Mouse (Mus musculus): ENCODE results near the gene Mrps11. TPM values are rescaled to one million over a fixed set of nuclear protein-coding genes. Genes with fewer than 3 reads are reported as not detected.

The Mrps11 gene
- total and polyA plus RNA-seq, 3 experiments, result 69.0 to 116 (median 84.2) TPM

DNA sequence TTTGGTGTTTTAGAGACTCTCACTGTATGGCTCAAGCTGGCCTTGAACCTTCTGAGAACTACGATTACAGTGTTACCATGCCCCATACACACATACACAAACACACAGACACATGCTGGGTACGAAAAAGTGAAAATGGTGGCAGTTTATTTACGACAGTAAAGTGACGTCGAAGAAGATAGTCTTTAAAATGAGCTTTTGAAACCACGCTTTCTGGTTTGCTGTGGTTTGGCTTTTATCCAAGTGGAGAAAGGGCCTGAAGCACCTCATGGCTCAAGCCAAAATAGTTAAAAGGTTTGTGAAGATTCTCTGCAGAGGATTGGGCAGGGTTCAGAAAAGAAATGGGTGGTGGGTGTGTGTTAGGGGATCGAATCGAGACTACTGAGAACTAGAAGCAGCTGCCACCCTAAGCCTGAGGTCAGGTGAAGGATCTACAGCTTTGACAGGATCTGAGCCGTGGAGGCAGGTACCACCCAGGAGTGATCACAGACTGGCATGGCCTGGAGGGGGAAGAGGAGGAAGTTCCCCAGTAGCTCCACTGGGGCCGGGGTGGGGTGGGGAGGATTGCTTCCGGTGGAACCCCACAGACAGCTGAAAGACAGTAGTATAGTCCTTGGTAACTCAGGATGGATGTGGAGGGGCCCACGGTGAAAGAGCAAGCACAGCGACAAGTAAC, 11.1 kb downstream of the Mrps11 start:
- no peak for DNase-seq

DNA sequence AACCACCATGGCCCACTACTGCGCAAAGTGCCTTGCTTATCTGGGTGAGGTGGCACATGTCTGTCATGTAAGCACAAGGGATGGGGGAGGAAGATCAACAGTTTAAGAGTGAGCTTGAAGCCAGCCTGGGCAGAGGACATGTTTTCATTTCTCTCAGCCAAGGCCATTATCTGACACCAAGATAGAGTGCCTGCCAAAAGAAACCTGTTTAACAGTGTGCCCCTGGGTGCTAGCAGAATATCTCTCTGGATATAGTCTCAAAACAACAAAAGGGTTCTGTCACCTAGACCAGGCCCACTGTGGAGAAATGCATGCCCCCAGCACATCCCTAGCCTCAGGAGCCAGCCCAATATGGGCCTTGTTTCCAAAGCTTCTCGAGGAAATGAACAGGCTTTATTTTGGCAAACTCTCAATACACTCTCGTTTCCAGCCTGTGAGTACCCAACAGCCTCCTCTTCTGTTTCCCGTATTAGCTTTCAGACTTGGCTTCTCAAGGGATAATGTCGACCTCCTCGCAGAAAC, 11.7 kb downstream of the Mrps11 start:
- peak; percentile 48 for DNase-seq

DNA sequence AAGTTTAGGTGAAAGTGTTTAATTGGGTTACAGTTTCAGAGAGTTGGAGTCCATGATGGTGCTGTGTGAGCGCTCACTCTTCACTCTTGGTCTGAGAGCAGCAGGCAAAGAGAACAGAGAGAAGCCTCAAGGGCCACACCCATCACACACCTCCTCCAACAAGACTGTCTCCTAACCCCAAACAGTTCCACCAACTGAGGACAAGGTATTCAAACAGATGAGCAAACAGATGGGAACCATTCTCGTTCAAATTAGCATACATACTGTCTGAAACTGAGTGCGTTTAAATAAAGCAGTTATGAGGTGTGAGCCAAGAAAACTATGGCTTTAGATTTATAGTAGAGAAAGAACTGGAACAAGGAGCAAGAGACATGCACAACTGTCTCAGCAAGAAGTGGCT, 13.7 kb downstream of the Mrps11 start:
- DNase-seq, result no peak

DNA sequence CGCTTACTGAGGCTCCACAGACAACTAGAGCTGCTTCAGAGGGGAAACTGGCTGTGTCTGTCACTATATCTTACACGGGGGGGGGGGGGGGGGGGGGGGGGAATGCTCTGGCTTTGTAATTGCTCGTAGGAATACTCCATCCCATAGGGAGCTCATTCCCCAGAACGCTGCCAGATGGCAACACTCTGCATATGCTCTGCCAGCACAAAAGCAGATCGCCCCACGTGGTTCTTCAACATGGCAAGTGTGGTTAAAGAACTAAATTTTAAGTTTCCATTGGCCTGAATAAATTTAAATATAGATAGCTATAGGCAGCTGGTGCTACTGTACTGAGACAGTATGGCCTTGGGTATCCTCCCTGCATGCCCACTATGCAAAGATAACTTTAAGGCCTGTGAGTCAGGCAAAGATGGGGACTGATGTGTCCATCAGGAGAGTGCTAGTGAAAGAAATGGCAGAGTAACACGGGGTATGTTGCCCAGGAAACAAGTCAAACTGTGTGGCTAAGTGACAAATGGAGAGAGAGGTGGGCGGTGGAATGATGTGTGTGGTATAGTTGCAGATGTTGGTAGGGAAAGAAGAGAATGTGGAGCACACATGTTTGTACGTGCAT, 15.0 kb downstream of the Mrps11 start:
- no peak for DNase-seq

- DNase-seq, result no peak
Observed at GRCm38 (mm10) chr7:78799730-78800496, 17.0 kb downstream of the Mrps11 start.

DNA sequence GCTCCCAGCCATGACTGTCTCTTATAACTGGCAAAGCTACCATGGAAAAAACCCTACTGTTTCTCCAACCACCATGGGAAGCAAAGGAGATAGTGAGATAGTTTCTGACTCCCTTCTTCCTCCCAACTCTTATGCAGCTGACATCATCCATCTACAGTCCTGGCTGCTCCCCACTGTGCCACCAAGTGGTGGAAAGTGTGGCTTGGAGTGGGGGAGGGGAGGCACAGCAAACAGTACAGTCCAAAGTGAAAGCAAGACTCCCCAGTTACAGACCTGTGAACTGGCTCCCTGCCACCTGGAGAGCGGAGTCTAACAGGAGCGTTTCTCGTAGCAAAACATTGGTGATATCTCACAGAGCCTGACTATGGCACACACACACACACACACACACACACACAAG, 20.9 kb downstream of the Mrps11 start:
- DNase-seq, result no peak

DNA sequence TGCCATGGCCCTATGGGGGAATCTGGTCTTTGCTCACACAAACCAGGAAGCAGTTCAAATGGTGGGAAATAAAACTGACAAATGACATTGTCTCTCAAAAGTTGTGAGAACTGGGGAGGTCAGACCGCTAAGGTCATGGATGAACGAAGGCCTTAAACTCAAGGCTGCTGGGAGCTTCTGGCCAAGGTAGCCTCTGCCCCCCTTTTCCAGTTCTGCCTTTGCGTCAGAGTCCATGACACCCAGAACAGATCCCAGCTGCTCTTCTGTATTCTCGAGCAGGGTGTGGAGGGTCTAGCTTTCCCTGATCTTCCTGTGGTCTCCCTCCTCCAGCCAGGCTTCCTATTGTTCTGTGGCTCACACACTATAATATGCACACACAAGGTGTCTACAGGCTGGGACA, 24.3 kb downstream of the Mrps11 start:
- DNase-seq, result no peak

DNA sequence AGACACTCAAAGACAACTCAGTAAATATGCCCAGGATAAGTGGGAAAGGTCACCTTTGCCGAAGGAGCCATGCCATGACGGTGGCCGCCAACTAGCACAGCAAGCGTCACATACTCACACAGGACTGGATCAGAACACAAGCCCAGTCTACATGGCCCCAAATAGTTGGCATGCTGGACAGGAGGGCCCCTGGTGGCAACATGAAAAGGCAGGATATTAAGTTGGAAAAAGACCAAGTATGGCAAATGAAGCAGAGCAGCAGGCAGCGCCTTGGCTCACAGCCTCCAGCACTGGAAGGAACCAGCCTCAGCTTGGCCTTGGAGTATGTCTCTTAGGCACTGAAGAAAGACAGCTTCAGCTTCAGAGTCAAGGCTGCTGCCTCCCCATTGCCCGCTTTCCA, 30.9 kb downstream of the Mrps11 start:
- DNase-seq, result peak; percentile 41

DNA sequence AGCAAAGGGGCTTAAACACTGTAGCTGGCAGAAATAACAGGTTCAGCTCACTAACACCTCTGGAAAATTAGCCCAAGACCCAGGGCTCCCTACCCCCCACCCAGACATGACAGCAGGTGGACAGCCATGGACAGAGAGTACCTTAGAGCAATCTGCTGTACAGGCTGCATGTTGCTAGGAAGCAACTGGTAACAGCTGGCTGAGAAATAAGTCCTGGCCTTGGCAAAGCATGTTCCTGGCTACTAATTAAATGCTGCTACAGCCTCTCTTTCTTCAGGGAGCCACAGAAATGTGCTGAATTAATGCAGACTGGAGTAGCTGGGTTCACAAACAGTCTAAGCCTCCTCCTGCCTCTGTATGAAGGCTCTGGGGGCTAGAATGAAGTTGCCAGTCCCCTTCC, 31.8 kb downstream of the Mrps11 start:
- DNase-seq, result no peak

DNA sequence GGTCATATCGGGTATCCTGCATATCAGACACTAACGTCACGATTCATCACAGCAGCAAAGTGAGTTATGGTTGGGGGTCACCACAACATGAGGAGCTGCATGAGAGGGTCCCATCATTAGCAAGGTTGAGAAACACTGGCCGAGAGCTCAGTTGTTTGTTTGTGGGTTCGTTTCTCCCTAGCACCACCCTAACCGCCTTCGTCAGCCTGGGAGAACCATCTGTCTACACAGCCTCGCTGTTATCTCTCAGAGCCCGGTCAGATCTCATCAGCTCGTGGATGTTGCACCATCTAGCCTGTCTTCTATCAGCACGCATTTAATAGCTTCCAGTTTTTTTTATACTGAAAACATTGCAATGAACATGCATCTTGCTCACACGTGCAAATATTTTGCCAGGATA, 35.4 kb downstream of the Mrps11 start:
- no peak for DNase-seq

DNA sequence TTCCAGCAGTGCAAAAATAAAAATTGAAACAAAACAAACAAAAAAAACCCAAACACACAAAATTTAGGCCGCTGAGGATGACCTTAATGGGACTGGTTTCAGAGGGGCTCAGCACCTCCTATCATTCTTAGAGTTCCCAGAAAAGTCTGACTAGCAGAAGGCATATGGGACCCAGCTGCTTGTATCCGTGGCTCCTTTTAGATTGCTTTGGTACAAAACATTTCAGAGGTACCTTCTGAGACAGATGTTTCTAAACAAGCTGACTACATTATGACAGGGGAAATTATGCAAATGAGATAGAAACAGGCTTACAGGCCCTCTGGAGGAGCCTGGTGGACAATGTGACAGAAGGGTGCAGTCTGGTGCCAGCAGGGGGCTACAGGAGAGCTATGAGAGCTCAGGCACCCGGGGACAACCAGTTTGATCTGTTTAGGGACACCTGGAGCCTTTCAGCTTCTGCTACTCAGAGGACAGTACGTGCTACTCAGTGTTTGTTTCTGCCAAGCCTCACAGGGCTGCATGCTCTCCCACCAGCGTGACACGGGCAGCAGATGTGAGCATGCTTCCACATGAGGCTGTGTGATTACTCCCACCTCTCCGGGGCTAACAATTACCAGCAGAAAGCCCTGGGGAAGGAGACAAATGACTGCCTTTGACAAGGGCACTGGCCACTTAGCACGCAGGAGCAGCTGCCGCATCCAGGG, 43.9 kb downstream of the Mrps11 start:
- no peak for DNase-seq

DNA sequence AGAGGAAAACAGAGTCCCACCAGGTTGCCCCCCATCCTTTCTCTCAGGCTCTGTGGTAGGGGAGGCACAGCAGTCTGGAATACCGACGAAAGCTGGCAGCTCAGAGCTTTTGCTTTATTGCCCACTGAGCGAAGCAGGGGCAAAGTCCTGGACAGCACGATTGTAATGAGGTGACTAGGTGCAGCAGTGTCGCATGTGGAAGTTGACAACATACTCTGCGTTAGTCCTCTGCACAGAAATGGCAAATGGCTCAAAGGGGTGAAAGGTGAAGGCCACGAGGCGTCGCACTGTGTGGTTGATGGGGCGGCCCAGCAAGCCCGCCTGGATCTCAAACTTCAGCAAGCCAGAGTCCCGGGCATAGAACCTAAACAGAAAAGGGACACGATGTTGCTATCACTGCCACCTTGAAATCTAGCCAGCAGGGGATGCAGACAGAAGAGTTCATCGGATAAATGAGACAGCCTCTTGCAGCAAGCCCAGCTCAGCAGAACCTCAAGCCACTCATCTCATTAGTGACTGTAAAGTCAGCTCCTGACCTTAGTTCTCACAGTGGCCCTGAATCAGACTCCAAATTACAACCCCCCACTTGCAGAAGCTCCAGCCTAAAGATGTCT, 44.9 kb downstream of the Mrps11 start:
- DNase-seq, result peak; percentile 55

- no peak for DNase-seq
Observed at GRCm38 (mm10) chr7:78835656-78836055, 52.7 kb downstream of the Mrps11 start.

- DNase-seq, result no peak
Observed at GRCm38 (mm10) chr7:78837250-78837649, 54.3 kb downstream of the Mrps11 start.

GRCm38 (mm10) chr7:78841601-78842000, 58.7 kb downstream of the Mrps11 start:
- DNase-seq, result no peak

Other genes starting within 250 kb of the Mrps11 start
- 10 to 100 TPM; 23.5 to 25.6 TPM for gene Ntrk3, start 45.1 kb upstream of the Mrps11 start, total RNA-seq (2021)
- 22.5 and 36.7 TPM in 2 replicates for gene Ntrk3, start 45.1 kb upstream of the Mrps11 start, polyA plus RNA-seq (2012; rRNA removed)
- 10 to 100 TPM; 39.3 to 52.6 TPM for gene Mrpl46, start 412 bp downstream of the Mrps11 start, total RNA-seq (2021)
- 11.6 and 13.5 TPM in 2 replicates for gene Mrpl46, start 412 bp downstream of the Mrps11 start, polyA plus RNA-seq (2012; rRNA removed)
- gene Det1, start 64.1 kb downstream of the Mrps11 start, total RNA-seq (2021), result 10 to 100 TPM; 13.0 to 13.3 TPM
- gene Det1, start 64.1 kb downstream of the Mrps11 start, polyA plus RNA-seq (2012; rRNA removed), result 14.0 and 14.4 TPM in 2 replicates
- 10 to 100 TPM; 36.7 to 41.4 TPM for gene Aen, start 112.7 kb downstream of the Mrps11 start, total RNA-seq (2021)
- 22.9 and 33.3 TPM in 2 replicates for gene Aen, start 112.7 kb downstream of the Mrps11 start, polyA plus RNA-seq (2012; rRNA removed)
- gene Isg20, start 130.3 kb downstream of the Mrps11 start, total RNA-seq (2021), result 10 to 100 TPM in 1 of 2 experiments, 1 to 10 TPM in 1; 5.7 to 12.1 TPM
- gene Isg20, start 130.3 kb downstream of the Mrps11 start, polyA plus RNA-seq (2012; rRNA removed), result 6.9 and 9.5 TPM in 2 replicates

Measured in adrenal gland, adult 2 months (tissue).